Mouse (Mus musculus) kidney, postnatal 25 days (tissue): Measurements from ENCODE around the gene B3gat3.
"Not testable (repeated sequence)": the region's sequence is repeated elsewhere in the genome, so short reads cannot be mapped to it uniquely, and the experiment has no call there.

Source experiments
- DNase-seq, 2 experiments: peaks; one replicate each; pipeline ENCODE4 v3.0.0; 2021; ENCODE audit warnings: mixed read lengths in 2 of 2

The B3gat3 gene

DNA sequence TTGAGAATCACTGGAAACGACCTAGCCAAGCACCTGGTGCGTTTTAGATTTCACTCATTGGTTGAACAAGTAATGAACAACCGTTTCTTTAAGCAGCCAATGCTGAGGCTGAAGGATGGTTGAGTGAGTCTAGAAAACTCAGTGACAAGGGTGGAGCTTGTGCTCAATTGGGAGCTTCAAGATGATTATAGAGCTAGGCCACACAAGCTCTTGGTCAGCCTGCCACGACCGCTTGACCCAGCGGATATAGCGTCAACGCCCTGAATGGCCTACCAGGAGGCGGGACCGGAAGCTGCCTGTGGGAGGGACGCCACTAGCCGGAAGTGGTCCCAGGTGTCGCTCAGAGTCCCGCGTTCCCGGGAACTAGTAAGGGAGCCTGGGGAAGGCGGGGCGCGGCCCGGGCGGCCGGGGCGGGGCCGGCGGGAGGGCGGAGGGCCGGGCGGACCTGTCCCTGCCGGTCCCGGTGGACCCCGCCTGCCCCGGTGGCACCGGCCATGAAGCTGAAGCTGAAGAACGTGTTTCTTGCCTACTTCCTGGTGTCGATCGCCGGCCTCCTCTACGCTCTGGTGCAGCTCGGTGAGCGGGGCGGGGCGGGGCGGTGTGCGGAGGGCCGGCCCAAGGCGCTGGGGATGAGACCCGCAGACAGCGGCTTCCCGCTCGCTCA is at the start of gene B3gat3:
Gene B3gat3, plus strand, starts transcription at position 302 of the 664 bp plus-strand sequence.
- DNase-seq = peak; percentile 96 to 98

DNA sequence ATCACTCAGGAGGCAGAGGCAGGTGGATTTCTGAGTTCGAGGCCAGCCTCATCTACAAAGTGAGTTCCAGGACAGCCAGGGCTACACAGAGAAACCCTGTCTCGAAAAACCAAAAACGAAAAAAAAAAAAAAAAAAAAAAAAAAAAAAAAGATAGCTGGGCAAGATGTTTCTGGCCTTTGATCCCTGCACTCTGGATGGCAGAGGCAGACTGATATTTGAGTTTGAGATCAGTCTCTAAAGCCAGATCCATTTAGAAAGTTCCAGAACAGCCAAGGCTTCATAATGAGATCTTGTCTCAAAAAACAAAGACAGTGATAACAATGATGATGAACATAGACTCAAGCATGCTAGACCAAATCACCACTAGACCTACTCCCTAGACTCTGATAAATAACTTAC is 49.8 kb upstream of the B3gat3 start:
- DNase-seq = not testable (repeated sequence)

DNA sequence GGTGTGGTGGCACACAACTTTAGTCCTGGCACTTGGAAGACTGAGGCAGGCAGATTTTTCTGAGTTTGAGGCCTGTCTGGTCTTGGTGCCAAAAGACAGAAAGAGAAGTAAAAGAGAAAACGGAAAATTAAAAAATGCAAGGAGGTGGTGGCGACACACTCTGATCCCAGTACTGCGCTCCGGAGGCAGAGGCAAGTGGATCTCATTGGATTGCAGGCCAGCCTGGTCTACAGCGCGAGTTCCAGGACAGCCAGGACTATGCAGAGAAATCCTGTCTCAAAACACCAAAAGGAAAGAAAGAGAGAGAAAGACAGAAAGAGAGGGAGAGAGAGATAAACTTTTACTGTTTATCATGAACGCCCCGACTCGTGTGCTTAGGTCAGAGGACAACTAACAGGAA is 49.3 kb upstream of the B3gat3 start:
- DNase-seq = no peak

DNA sequence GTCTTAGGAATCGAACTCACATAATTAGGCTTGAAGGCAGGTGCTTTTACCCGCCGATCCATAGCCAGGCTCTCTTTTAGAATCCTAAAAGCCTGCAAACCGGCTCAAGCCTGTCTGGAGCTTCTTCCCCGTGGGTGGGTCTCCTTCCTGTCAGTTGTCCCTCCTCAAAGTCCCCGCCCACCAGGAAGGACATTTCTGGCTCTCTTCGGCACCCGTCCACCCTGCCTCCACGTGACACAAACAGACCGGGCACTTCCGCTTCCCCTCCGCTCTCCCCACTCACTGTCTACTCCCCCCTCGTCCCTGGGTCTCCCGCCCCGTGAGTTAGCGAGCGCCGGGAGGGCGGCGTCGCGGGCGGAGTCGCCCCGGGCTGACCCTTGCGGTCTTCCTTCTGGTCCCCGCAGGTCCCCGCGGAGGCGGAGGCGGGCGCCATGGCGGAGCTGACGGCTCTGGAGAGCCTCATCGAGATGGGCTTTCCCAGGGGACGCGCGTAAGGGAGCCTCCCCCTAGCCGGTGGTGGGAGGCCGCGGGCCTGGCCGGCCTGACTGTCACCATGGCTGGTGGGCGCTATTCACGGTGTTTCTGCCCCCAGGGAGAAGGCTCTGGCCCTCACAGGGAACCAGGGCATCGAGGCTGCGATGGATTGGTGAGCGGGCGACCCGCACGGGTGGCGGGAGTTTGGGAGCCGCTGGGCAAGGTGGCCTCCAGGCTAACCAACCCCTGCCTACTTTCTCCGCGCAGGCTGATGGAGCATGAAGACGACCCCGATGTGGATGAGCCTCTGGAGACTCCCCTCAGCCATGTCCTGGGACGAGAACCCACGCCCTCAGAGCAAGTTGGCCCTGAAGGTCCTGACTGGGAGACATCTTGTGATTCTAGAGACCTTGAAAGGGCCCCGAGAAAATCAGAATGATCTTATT is 48.6 kb upstream of the B3gat3 start, which contains the start of gene Ubxn1:
Gene Ubxn1, plus strand, starts transcription at position 230 of the 920 bp plus-strand sequence.
- DNase-seq = peak; percentile 97 to 99

DNA sequence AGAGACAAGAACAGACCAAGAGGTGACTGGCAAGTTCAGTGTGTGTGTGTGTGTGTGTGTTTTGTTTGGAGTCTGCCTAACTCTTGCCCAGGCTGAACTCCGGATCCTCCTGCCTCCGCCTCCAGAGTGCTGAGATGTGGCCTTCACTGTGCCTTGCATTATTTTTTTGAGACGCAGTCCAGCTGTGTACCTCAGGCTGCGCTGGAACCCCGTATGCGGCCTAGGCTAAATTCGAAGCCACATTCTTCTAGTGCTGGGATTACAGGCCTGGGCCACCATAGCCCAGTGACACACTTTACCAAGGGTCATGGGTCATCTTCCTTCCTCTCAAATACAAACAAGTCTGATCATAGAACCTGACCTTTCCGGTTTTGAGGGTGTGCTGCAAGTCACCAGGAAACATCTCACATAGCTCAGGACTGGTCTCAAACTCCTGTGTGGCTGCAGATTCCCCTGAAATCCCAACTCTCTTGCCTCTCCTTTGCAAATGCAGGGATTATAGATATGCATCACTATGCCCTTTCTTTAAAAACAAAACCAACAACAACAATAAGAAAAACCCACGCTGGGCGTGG is 47.8 kb upstream of the B3gat3 start:
- no peak for DNase-seq

DNA sequence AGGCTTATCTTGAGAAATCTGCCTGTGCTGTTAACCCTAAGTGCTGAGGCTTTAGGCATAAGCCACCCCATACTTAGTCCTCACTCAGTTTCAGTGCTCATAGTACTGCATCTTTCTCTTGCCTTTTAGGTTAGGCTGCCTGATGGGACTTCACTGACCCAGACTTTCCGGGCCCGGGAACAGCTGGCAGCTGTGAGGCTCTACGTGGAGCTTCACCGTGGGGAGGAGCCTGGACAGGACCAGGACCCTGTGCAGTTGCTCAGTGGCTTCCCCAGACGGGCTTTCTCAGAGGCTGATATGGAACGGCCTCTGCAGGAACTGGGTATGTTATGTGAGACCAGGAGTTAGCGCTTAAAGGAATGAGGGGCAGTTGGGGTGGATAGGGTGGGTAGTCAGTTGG is 45.1 kb upstream of the B3gat3 start:
- DNase-seq = no peak

DNA sequence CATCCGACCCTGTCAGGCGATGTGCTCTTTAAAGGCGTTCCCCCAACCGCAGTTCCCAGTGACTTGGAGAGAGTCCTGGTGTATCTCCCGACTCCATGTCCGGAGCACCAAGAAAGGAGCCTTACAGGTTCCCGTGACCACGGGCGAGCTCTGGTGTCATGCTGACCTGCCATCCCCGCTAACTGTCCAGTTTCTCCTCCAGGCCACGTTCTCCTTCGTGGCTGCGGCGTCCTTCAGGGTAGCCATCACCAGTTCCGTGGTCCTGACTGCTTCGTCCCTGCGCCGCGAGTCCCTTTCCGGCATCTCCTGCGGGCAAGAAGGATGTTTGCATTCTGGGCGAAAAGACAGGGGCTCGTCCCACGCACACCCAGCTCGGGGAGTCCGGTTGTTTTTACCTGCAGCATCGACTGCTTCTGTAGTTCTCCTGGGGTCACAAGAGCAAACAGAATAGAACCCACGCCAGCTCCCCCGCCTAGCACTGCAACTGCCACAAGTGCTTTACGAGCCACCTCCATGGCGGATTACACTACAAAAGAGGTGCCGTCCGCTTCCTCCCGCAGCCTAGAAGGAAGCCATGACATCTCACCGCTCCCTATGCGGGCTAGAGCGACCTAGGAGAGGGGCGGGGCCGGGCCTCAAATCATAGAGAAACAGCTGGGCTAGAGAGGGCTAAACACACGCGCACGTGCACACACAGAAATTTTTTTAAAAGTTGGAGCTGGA is 39.7 kb upstream of the B3gat3 start, which contains the start of gene Uqcc3:
Gene Uqcc3, minus strand, starts transcription at position 613 of the 723 bp plus-strand sequence.
- peak; percentile 93 to 95 for DNase-seq

DNA sequence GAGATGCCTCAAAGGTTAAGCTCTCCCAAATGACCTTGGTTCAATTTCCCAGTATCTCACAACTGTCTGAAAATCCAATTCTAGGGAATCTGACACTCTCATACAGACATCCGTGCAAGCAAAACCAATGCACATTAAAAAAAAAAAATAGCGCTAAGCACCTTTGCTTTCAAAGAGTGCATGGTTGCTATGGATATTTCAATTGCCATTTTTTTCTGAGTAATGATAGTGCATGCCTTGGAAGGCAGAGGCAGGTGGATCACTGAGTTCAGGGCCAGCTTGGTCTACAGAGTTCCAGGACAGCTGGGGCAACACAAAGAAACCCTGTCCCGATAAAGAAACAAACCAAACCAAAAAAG is 39.2 kb upstream of the B3gat3 start:
- DNase-seq = no peak

DNA sequence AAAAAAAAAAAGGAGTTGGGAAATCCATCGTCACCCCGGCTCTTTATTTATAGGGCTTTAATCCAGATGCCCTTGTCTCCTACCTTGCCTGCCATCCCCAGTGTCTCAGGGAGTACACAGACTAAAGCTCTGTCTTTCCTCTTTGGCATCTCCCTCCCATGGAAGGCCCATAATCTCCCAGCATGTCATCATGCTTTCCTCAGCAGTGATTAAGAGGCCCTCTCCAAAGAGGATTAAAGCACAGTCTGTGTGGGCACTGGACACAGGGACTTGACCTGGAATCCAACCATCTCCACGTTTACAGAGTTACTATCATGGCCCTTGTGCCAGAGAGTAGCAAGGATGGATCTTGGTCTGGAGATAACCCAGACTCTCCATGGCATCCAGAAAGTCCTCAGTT is 36.6 kb upstream of the B3gat3 start, which contains the start of the genes Lbhd1 and Gm49403:
Gene Lbhd1, plus strand, starts transcription at position 117 of the 400 bp plus-strand sequence.
Gene Gm49403, plus strand, starts transcription at position 315 of the 400 bp plus-strand sequence.
- DNase-seq = no peak

DNA sequence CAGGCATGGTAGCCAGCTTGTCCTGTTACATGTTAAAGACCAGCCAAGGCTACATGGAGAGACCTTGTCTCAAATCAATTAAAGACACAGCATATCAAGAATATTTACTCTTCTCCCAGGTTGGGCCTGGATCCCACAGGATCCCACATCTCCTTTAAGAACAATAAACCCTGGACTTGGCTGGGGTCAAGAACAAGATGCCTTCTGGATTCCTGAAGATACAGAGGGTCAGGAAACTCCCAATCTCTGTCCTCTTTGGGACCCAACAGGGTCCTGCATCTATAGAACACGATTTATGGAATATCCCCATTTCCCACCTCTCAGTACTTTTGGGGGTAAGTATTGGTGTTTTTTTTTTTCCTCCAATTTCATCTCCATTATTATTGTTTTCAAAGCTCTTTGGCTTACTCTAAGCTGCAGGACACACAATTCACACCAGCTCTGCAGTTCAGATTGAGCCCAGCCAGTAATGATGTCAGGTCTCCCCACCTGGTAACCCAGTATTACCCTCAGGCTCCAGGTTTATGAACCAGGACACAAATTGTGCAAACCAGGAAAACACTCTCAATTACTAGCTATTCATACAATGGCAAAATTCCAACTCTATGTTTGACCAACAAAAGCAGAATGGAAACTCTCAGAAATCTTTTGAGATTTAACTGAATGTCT is 33.1 kb upstream of the B3gat3 start:
- no peak for DNase-seq

DNA sequence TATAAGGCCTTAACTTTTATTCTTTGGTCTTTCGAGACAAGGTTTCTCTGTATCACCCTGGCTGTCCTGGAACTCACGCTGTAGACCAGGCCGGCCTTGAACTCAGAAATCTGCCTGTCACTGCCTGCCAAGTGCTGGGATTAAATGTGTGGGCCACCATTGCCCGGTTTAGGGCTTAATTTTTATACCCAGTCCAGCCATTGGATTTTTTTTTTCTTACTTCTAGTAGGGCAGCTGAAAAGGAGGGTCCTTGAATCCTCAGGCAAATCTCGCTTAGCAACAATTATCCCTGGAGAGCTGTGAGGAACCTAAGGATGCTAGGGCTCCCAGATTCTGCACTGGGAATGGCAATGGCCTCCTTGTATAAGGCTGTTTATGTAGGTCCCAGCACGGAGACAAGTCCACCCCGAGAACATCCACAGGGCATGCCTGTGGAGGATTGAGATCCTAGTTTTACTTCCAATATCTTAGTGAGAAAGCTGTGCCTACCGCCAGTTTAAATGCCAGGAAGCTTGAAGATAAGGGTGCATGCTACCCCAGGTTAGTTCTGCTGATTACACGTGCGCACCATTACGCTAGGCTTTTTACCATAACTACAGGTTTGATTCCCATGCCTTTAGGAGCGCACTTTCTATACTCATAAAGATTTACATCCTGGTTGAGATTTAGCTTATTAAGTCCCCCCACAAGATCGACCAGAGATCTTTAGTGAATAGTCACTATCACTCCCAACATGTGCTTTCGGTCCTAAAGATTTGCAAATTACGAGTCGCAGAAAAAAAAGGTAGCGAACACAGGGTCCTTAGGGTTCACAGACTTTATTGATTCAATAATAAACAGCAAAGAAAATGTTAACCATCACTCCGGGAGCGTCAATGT is 32.4 kb upstream of the B3gat3 start:
- DNase-seq = no peak

DNA sequence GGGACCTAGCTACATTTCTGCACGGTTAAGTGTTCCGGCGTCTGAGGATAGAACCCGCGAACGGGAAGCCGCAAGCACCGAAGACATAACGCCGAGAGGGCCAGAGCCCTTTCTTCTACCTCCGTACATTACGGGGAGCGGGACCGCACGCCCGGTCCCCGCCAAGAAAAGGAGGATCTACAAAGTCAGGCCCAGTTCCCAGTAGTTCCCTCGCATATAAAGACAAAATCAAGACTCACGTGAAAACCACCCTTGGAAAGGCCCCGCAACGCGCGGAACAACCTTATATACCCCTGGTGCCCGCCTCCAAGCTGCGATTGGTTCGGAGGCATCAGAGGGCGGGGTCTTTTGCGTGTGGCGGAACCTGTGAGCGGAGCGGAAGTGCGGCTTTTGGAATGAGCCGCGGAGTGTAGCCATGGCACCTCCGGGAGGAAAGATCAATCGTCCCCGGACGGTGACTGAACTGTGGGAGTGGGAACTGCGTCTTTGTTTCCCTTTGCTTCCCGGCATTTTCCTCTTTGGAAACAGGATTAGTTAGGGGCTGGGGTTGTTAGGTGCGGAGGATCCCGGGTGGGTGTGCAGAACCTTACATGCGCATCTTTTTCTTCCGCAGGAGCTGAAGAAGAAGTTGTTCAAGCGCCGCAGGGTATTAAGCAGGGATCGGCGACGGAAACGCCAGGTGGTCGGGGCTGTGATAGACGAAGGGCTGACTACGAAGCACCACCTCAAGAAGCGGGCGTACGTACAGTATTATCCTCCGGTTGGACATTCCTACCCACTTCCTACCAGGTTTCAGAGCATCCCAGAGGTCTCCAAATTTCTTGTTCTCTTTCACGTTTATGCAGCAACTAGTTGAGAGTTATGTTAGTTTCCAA is 31.4 kb upstream of the B3gat3 start, which contains the start of the genes 1810009A15Rik and Gm49416:
Gene 1810009A15Rik, plus strand, starts transcription at position 343 of the 875 bp plus-strand sequence.
Gene Gm49416, plus strand, starts transcription at position 416 of the 875 bp plus-strand sequence.
- peak; percentile 97 to 98 for DNase-seq

DNA sequence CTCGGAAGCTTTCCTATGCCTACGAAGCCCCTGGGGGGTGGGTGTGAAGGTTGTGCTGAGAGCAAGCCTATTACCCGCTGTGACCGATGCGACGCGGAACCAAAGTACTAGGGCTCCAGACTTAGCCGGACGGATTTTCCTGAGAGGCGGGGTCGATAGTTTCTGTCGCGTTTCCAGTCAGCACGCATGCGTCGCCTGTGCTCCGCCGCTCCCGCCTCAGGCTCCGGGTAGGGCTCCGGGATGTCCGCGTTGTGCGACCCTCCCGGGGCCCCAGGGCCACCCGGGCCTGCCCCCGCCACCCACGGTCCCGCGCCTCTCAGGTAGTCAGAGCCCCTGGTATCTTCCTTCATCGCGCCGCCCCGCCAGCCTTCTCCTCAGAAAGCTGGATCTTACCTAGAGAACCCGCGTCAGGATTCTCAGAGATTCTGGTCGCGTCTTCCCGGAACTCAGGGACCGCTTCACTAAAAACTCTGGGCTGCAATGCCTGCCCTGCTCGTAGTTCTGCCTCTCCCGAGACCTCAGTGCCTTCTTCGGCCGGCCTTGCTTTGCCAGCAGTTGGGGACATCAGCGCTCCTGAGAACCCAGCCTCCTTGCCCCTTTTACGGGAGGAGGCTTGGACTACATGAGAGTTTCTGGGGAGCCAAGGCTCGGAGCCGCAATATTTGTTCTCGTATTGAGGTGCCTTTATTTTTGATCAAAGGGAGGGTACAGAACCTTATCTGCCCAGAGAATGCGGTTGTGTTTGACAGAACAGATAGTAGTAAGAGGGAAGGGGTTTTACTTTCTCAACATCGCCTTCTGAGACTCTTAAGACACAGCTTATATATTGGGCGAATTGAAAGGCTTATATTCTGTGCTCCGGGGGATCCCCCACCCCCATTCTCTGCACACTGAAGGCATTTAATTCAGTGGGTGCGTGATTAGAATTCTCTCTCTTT is 27.1 kb upstream of the B3gat3 start, which contains the start of gene Ints5:
Gene Ints5, plus strand, starts transcription at position 177 of the 938 bp plus-strand sequence.
- peak; percentile 85 to 90 for DNase-seq

DNA sequence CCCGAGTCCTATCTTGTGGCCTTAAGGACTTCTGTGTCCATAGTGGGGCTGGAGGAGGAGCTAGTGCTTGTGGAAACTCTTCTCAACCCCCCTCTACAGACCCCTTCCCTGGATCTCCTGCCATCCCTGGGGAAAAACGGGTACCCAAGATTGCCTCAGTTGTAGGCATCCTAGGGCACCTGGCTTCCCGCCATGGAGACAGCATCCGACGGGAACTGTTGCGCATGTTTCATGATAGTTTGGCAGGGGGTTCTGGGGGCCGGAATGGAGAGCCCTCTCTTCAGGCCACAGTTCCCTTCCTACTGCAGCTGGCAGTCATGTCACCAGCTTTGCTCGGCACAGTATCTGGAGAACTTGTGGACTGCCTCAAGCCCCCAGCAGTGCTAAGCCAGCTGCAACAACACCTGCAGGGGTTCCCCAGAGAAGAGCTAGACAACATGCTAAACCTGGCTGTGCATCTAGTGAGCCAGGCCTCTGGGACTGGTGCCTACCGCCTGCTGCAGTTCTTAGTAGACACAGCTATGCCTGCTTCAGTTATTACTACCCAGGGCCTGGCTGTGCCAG is 24.7 kb upstream of the B3gat3 start:
- DNase-seq = no peak

DNA sequence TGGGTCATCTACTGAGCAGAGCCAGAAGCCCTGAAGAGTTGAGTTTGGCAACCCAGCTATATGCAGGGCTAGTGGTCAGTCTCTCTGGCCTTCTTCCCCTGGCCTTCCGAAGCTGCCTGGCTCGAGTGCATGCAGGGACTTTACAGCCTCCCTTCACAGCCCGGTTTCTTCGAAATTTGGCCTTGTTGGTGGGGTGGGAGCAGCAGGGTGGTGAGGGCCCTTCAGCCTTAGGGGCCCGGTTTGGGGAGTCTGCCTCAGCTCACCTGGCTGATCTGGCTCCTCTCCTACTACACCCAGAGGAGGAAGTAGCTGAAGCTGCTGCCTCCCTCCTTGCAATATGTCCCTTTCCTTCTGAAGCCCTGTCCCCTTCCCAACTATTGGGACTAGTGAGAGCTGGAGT is 23.9 kb upstream of the B3gat3 start:
- DNase-seq = not testable (repeated sequence)

DNA sequence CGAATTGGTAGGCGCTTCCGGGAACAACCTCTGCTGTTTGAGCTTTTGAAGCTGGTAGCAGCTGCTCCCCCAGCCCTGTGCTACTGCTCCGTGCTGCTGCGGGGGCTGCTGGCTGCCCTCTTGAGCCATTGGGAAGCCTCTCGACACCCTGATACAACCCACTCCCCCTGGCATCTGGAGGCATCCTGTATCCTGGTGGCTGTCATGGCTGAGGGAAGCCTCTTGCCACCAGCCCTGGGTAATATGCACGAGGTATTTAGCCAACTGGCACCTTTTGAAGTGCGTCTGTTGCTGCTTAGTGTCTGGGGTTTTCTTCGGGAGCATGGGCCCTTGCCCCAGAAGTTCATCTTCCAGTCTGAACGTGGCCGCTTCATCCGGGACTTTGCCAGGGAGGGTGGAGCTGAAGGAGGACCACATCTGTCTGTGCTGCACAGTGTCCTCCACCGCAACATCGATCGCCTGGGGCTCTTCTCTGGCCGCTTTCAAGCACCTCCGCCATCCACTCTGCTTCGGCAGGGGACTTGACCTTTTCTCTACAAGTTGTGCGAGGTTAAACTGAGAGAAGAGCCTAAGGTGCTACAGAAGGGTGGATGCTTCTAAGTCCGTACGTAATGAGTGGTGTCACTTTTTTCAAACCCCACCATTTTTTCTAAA is 22.8 kb upstream of the B3gat3 start:
- peak; percentile 62 to 78 for DNase-seq

DNA sequence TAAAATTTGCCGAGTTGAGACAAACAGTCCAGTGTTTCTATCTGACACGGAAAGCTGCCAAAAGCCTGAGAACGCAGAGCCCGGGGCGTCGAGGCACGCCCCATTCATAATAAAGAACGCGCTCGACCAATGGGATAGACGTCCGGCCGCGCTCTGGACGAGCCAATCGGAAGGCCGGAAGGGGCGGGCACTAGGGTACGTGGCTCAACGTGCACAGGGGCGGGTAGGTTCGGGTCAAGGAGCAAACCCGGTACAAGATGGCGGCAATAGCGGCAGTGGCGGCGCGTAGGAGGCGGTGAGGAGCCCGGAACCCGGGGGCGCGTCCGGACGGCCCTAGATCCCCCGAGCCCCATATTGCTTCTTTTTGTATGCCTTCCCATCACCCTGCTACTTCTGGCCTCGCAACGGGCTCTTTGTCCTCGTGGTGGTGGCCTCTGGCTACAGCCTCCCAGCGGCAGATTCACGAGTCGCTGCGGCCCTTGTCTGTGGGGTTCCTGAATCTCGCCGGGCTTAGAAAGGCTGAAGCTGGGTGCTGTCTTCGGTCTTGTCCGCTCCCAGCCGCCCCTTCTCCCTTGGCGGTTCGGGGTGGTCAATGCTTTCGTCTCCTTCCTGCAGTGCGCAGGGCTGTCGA is 22.2 kb upstream of the B3gat3 start, which contains the start of gene Ganab:
Gene Ganab, plus strand, starts transcription at position 207 of the 631 bp plus-strand sequence.
- peak; percentile 97 to 99 for DNase-seq
